Mouse (Mus musculus): ENCODE measurements around the gene Tbc1d20.

Tbc1d20 gene

GRCm38 (mm10) chr2:152359616-152360015 lies 66.0 kb downstream of the Tbc1d20 start:
- no peak for DNase-seq (ENCODE audit: low read depth, low spot score)

DNA sequence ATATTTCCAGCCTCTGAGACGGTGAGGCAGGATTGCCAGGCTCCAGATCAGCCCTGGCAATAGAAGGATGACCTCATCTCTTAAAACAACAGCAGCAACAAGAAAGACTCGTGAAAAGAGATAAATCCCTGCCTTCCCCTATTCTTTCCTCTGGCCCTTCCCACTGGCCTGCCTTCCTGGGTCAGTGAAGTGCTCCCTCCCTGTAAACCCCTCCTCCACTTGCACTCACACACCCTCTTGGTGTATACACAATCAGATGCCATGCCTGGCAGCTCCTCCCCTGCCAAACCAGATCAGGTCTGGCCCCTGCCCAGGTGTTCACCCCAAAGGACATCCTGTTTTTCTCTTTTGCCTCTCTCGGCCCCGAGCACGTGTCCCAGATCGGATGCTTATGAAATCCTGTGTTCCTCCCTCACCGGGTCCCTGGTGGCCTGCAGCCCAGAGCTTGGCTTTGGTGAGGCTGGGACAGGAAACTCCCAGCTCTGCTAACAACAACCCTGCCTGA lies 66.7 kb downstream of the Tbc1d20 start:
- DNase-seq (ENCODE audit: low read depth, low spot score): no peak

- DNase-seq (ENCODE audit: low read depth, low spot score): no peak
These were observed 67.6 kb downstream of the Tbc1d20 start for GRCm38 (mm10) chr2:152361193-152361592.

Data from retina, postnatal 7 days (tissue).